Mouse (Mus musculus) kidney, adult 2 months (tissue): ENCODE results near the gene Zkscan5.

Experiments
- CTCF ChIP-seq: fragments of 200-500 bp; conservative IDR thresholded peaks from 2 replicates; pipeline ENCODE4 v1.5.1; 2011; ENCODE audit warnings: low read depth, mild to moderate bottlenecking, control low read depth, low read length, moderate library complexity, mixed read lengths; ENCODE audit not compliant: insufficient read depth, insufficient read length
- POLR2A ChIP-seq: fragments of 200-500 bp; IDR thresholded peaks from one replicate; pipeline ENCODE4 v1.6.1; 2011; ENCODE audit warnings: low read depth, low read length, control low read depth

DNA sequence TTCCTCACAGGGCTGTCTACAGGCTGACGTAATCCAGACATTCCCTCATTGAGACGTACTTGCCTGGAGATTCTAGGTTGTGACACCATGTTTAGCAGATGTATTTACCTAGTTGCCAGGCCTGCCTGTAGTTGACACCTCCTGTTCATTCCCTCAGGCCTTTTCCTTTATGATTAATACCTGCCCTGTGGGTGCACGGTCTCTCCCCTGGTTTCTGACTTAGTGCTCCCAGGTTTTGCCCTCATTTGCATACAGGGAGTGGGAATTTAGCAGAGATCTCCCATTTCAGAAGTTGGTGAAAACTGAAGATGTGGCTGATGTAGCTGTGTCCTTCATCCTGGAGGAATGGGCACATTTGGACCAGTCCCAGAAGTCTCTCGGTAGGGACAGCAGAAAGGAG lies 7.9 kb downstream of the Zkscan5 start:
- TF ChIP-seq CTCF (no peak), POLR2A (no peak)
